Mouse (Mus musculus): ENCODE data around the gene Rfpl4. TPM values are rescaled to one million over a fixed set of nuclear protein-coding genes. Genes with fewer than 3 reads are reported as not detected.
"Not testable (repeated sequence)": the region's sequence is repeated elsewhere in the genome, so short reads cannot be mapped to it uniquely, and the experiment has no call there.

Rfpl4 gene
- polyA plus RNA-seq (2012; rRNA removed) = not detected in 2 replicates

- H3K4me1 ChIP-seq (ENCODE audit: control insufficient read depth, insufficient read depth, low read length) = no peaks in the 10 kb centered on the region
- no peaks in the 10 kb centered on the region for H3K27me3 ChIP-seq (ENCODE audit: control insufficient read depth, insufficient read depth, low read length)
- no peak within 1 kb of the TSS for H3K4me3 ChIP-seq (replicated peaks; ENCODE audit: insufficient read depth, low read depth, low read length)
- no peak within 1 kb of the TSS for H3K27ac ChIP-seq (ENCODE audit: insufficient read depth, low read length)
- TF ChIP-seq POLR2A (IDR thresholded peaks at IDR 0.05; ENCODE audit: borderline replicate concordance, insufficient read depth, low read length) (no peak), CTCF (IDR thresholded peaks at IDR 0.05; ENCODE audit: borderline replicate concordance, insufficient read depth, low read depth, low read length) (no peak)
- WGBS = 87% methylated on average over 3 of the region's 3 CpGs
- no peak for DNase-seq
Measured at GRCm38 (mm10) chr7:5116850-5117249, at the start of gene Rfpl4. Gene Rfpl4, minus strand, starts transcription at chr7:5116950.

GRCm38 (mm10) chr7:5149570-5149969, 32.8 kb upstream of the Rfpl4 start, which contains the start of gene Vmn1r55:
Gene Vmn1r55, minus strand, starts transcription at chr7:5149670.
- not testable (repeated sequence) for H3K27me3 ChIP-seq (ENCODE audit: control insufficient read depth, insufficient read depth, low read length); H3K4me3 ChIP-seq (replicated peaks; ENCODE audit: insufficient read depth, low read depth, low read length); DNase-seq; H3K27ac ChIP-seq (ENCODE audit: insufficient read depth, low read length); H3K4me1 ChIP-seq (ENCODE audit: control insufficient read depth, insufficient read depth, low read length)

GRCm38 (mm10) chr7:5125549-5126406, 9.0 kb upstream of the Rfpl4 start, which contains the start of gene Rasl2-9:
Gene Rasl2-9, minus strand, starts transcription at chr7:5125950.
- TF ChIP-seq POLR2A (IDR thresholded peaks at IDR 0.05; ENCODE audit: borderline replicate concordance, insufficient read depth, low read length) = no peak
- TF ChIP-seq CTCF (IDR thresholded peaks at IDR 0.05; ENCODE audit: borderline replicate concordance, insufficient read depth, low read depth, low read length) = 0 out of 2 replicates have a peak, but pooled peaks have one; percentile 29
- Histone ChIP-seq H3K27me3 (ENCODE audit: control insufficient read depth, insufficient read depth, low read length) (no peaks in the 10 kb centered on the region), H3K4me3 (replicated peaks; ENCODE audit: insufficient read depth, low read depth, low read length) (peak within 1 kb of the TSS; percentile 61), H3K27ac (ENCODE audit: insufficient read depth, low read length) (no peak within 1 kb of the TSS), H3K4me1 (ENCODE audit: control insufficient read depth, insufficient read depth, low read length) (no peaks in the 10 kb centered on the region)
- WGBS = 17% methylated on average over 42 of the region's 42 CpGs
- DNase-seq = peak; percentile 68 to 70

- H3K27me3 ChIP-seq (ENCODE audit: control insufficient read depth, insufficient read depth, low read length) = no peaks in the 10 kb centered on the region
- no peak for DNase-seq
- no peak overlapping the region for H3K27ac ChIP-seq (ENCODE audit: insufficient read depth, low read length)
- WGBS = 87% methylated on average over 8 of the region's 8 CpGs
- H3K4me1 ChIP-seq (ENCODE audit: control insufficient read depth, insufficient read depth, low read length) = no peaks in the 10 kb centered on the region
- TF ChIP-seq CTCF (IDR thresholded peaks at IDR 0.05; ENCODE audit: borderline replicate concordance, insufficient read depth, low read depth, low read length) = no peak
- no peak for TF ChIP-seq POLR2A (IDR thresholded peaks at IDR 0.05; ENCODE audit: borderline replicate concordance, insufficient read depth, low read length)
- H3K4me3 ChIP-seq (replicated peaks; ENCODE audit: insufficient read depth, low read depth, low read length) = no peak overlapping the region
Measured at GRCm38 (mm10) chr7:5125078-5125477, 8.3 kb upstream of the Rfpl4 start.

- TF ChIP-seq POLR2A (IDR thresholded peaks at IDR 0.05; ENCODE audit: borderline replicate concordance, insufficient read depth, low read length) = no peak
- no peak for TF ChIP-seq CTCF (IDR thresholded peaks at IDR 0.05; ENCODE audit: borderline replicate concordance, insufficient read depth, low read depth, low read length)
- DNase-seq = no peak
- Histone ChIP-seq H3K27me3 (ENCODE audit: control insufficient read depth, insufficient read depth, low read length) (no peaks in the 10 kb centered on the region), H3K4me3 (replicated peaks; ENCODE audit: insufficient read depth, low read depth, low read length) (no peak overlapping the region), H3K4me1 (ENCODE audit: control insufficient read depth, insufficient read depth, low read length) (no peaks in the 10 kb centered on the region), H3K27ac (ENCODE audit: insufficient read depth, low read length) (no peak overlapping the region)
- 10% methylated on average over 3 of the region's 3 CpGs for WGBS
Measured at GRCm38 (mm10) chr7:5112701-5113100, 4.0 kb downstream of the Rfpl4 start.

- DNase-seq = no peak
- no peaks in the 10 kb centered on the region for H3K4me1 ChIP-seq (ENCODE audit: control insufficient read depth, insufficient read depth, low read length)
- 81% methylated on average over 8 of the region's 8 CpGs for WGBS
- TF ChIP-seq CTCF (IDR thresholded peaks at IDR 0.05; ENCODE audit: borderline replicate concordance, insufficient read depth, low read depth, low read length) (no peak), POLR2A (IDR thresholded peaks at IDR 0.05; ENCODE audit: borderline replicate concordance, insufficient read depth, low read length) (no peak)
- no peaks in the 10 kb centered on the region for H3K27me3 ChIP-seq (ENCODE audit: control insufficient read depth, insufficient read depth, low read length)
- no peak overlapping the region for H3K27ac ChIP-seq (ENCODE audit: insufficient read depth, low read length)
- H3K4me3 ChIP-seq (replicated peaks; ENCODE audit: insufficient read depth, low read depth, low read length) = no peak overlapping the region
Measured at GRCm38 (mm10) chr7:5109301-5109700, 7.4 kb downstream of the Rfpl4 start.

GRCm38 (mm10) chr7:5108272-5108671, 8.5 kb downstream of the Rfpl4 start:
- no peaks in the 10 kb centered on the region for H3K4me1 ChIP-seq (ENCODE audit: control insufficient read depth, insufficient read depth, low read length)
- H3K27me3 ChIP-seq (ENCODE audit: control insufficient read depth, insufficient read depth, low read length) = no peaks in the 10 kb centered on the region
- DNase-seq = no peak
- no peak for TF ChIP-seq POLR2A (IDR thresholded peaks at IDR 0.05; ENCODE audit: borderline replicate concordance, insufficient read depth, low read length)
- TF ChIP-seq CTCF (IDR thresholded peaks at IDR 0.05; ENCODE audit: borderline replicate concordance, insufficient read depth, low read depth, low read length) = no peak
- WGBS = 75% methylated on average over 4 of the region's 4 CpGs
- no peak overlapping the region for H3K27ac ChIP-seq (ENCODE audit: insufficient read depth, low read length)
- no peak overlapping the region for H3K4me3 ChIP-seq (replicated peaks; ENCODE audit: insufficient read depth, low read depth, low read length)

- H3K27me3 ChIP-seq (ENCODE audit: control insufficient read depth, insufficient read depth, low read length) = no peaks in the 10 kb centered on the region
- WGBS = 90% methylated on average over 2 of the region's 2 CpGs
- H3K27ac ChIP-seq (ENCODE audit: insufficient read depth, low read length) = no peak overlapping the region
- no peak overlapping the region for H3K4me3 ChIP-seq (replicated peaks; ENCODE audit: insufficient read depth, low read depth, low read length)
- no peak for DNase-seq
- TF ChIP-seq CTCF (IDR thresholded peaks at IDR 0.05; ENCODE audit: borderline replicate concordance, insufficient read depth, low read depth, low read length) = no peak
- TF ChIP-seq POLR2A (IDR thresholded peaks at IDR 0.05; ENCODE audit: borderline replicate concordance, insufficient read depth, low read length) = no peak
- H3K4me1 ChIP-seq (ENCODE audit: control insufficient read depth, insufficient read depth, low read length) = no peaks in the 10 kb centered on the region
Measured at GRCm38 (mm10) chr7:5102564-5102963, 14.2 kb downstream of the Rfpl4 start.

Measured in cerebellum, adult 2 months (tissue).